Mouse (Mus musculus) mesoderm, embryonic 11.5 days (tissue): ENCODE data around the gene Clns1a.

Experiments used
- DNase-seq: peaks from one replicate; pipeline ENCODE4 v3.0.0-alpha.2; 2012; ENCODE audit warnings: low read depth, low spot score

The Clns1a gene

GRCm38 (mm10) chr7:97765181-97765962 is 68.9 kb downstream of the Clns1a start:
- no peak for DNase-seq

- DNase-seq: no peak
Measured at GRCm38 (mm10) chr7:97765963-97766347, 69.5 kb downstream of the Clns1a start.

- no peak for DNase-seq
Measured at GRCm38 (mm10) chr7:97766406-97767166, 70.2 kb downstream of the Clns1a start.

GRCm38 (mm10) chr7:97767841-97768240 is 71.4 kb downstream of the Clns1a start:
- no peak for DNase-seq

- DNase-seq: no peak
Measured at GRCm38 (mm10) chr7:97769020-97769419, 72.6 kb downstream of the Clns1a start.
